Mouse (Mus musculus) kidney, embryonic 15.5 days (tissue): ENCODE data around the gene Wdr63. TPM values are rescaled to one million over a fixed set of nuclear protein-coding genes. Genes with fewer than 3 reads are reported as not detected.
A peak's percentile ranks its signal among the peaks of the same experiment; 100 is the strongest.

Experiments used
- ATAC-seq: fragments of 200-750 bp; cut with Nextera tagmentation; replicated peaks from 2 replicates; pipeline ENCODE4 v1.8.0; 2017; ENCODE audit warnings: moderate TSS enrichment; ENCODE audit not compliant: low FRiP score
- H3K27ac ChIP-seq: fragments of 300-500 bp; sonication (generic); 2 replicates; pipeline ENCODE4 v1.5.1; 2015; ENCODE audit warnings: mild to moderate bottlenecking, inconsistent platforms
- H3K27me3 ChIP-seq: fragments of 300-500 bp; sonication (generic); 2 replicates; pipeline ENCODE4 v1.6.1; 2015; ENCODE audit warnings: inconsistent platforms
- H3K36me3 ChIP-seq: fragments of 300-500 bp; sonication (generic); 2 replicates; pipeline ENCODE4 v1.6.1; 2015; ENCODE audit warnings: inconsistent platforms
- H3K4me1 ChIP-seq: fragments of 300-500 bp; sonication (generic); 2 replicates; pipeline ENCODE4 v1.6.1; 2015; ENCODE audit warnings: inconsistent platforms
- H3K4me2 ChIP-seq: fragments of 300-500 bp; sonication (generic); 2 replicates; pipeline ENCODE4 v1.6.1; 2015; ENCODE audit warnings: moderate library complexity, mild to moderate bottlenecking, inconsistent platforms
- H3K4me3 ChIP-seq: fragments of 300-500 bp; sonication (generic); replicated peaks from 2 replicates; pipeline ENCODE4 v1.5.1; 2015; ENCODE audit warnings: mild to moderate bottlenecking, inconsistent platforms
- H3K9ac ChIP-seq: fragments of 300-500 bp; sonication (generic); 2 replicates; pipeline ENCODE4 v1.6.1; 2015; ENCODE audit warnings: mild to moderate bottlenecking, inconsistent platforms
- H3K9me3 ChIP-seq: fragments of 300-500 bp; sonication (generic); replicated peaks from 2 replicates; pipeline ENCODE4 v1.6.1; 2016; ENCODE audit warnings: inconsistent platforms
- WGBS: fragments of 180-500 bp; shearing (Covaris S2); methylation state at CpG from one replicate; pipeline ENCODE4 v1.1.7; 2015; ENCODE audit warnings: mixed read lengths; 5-methylcytosine and 5-hydroxymethylcytosine counted together
- polyA plus RNA-seq: library from polyadenylated mRNA; unstranded; fragments of >200 nt; fragmentation: Nextera tagmentation; extraction: Ambion mirVana; gene quantifications from 2 replicates; pipeline ENCODE4 v1.2.1, GENCODE M21; 2015

Gene Wdr63
- polyA plus RNA-seq, 1 experiment from 2014 or later: 0.16 TPM

GRCm38 (mm10) chr3:146090988-146091657, 16.8 kb downstream of the Wdr63 start:
- no peak overlapping the region for H3K9ac ChIP-seq
- 91% methylated on average over 13 of the region's 13 CpGs for WGBS
- H3K4me1 ChIP-seq: no peaks in the 10 kb centered on the region
- H3K27me3 ChIP-seq: no peaks in the 10 kb centered on the region
- no peak overlapping the region for H3K4me3 ChIP-seq
- ATAC-seq: no peak
- no peak overlapping the region for H3K27ac ChIP-seq
- no peaks in the 10 kb centered on the region for H3K36me3 ChIP-seq
- no peak overlapping the region for H3K4me2 ChIP-seq
- H3K9me3 ChIP-seq: no peaks in the 10 kb centered on the region

GRCm38 (mm10) chr3:146080241-146080640, 27.7 kb downstream of the Wdr63 start:
- Histone ChIP-seq H3K9ac (no peak overlapping the region), H3K4me1 (no peaks in the 10 kb centered on the region), H3K27me3 (no peaks in the 10 kb centered on the region), H3K36me3 (no peaks in the 10 kb centered on the region), H3K27ac (no peak overlapping the region), H3K4me3 (no peak overlapping the region), H3K4me2 (no peak overlapping the region), H3K9me3 (no peaks in the 10 kb centered on the region; the same call in 1 of the 2 replicates)
- no peak for ATAC-seq
- WGBS: 93% methylated on average over 12 of the region's 12 CpGs

- Histone ChIP-seq H3K27me3 (no peaks in the 10 kb centered on the region), H3K4me3 (no peak overlapping the region), H3K4me1 (no peaks in the 10 kb centered on the region), H3K27ac (no peak overlapping the region), H3K36me3 (no peaks in the 10 kb centered on the region), H3K9me3 (no peaks in the 10 kb centered on the region), H3K9ac (no peak overlapping the region), H3K4me2 (no peak overlapping the region)
- 75% methylated on average over 7 of the region's 7 CpGs for WGBS
- no peak for ATAC-seq
Measured at GRCm38 (mm10) chr3:146072780-146073179, 35.1 kb downstream of the Wdr63 start.

- Histone ChIP-seq H3K27ac (no peak overlapping the region), H3K4me1 (no peaks in the 10 kb centered on the region), H3K9ac (no peak overlapping the region), H3K36me3 (no peaks in the 10 kb centered on the region), H3K27me3 (no peaks in the 10 kb centered on the region), H3K9me3 (no peaks in the 10 kb centered on the region), H3K4me3 (no peak overlapping the region), H3K4me2 (no peak overlapping the region)
- WGBS: 58% methylated on average over 4 of the region's 4 CpGs
- no peak for ATAC-seq
Measured at GRCm38 (mm10) chr3:146069276-146069675, 38.7 kb downstream of the Wdr63 start.

- Histone ChIP-seq H3K4me1 (no peaks in the 10 kb centered on the region), H3K4me3 (no peak overlapping the region), H3K36me3 (no peaks in the 10 kb centered on the region), H3K27me3 (no peaks in the 10 kb centered on the region), H3K9ac (no peak overlapping the region), H3K4me2 (no peak overlapping the region), H3K9me3 (no peaks in the 10 kb centered on the region), H3K27ac (no peak overlapping the region)
- no peak for ATAC-seq
- 85% methylated on average over 11 of the region's 11 CpGs for WGBS
Measured at GRCm38 (mm10) chr3:146063146-146063545, 44.8 kb downstream of the Wdr63 start.

GRCm38 (mm10) chr3:146059356-146059926, 48.5 kb downstream of the Wdr63 start:
- no peak overlapping the region for H3K4me2 ChIP-seq
- no peak overlapping the region for H3K4me3 ChIP-seq
- ATAC-seq: no peak
- H3K27me3 ChIP-seq: 0 out of 2 replicates have a peak, but pooled peaks cover 9% of the 10 kb centered on the region
- H3K4me1 ChIP-seq: no peaks in the 10 kb centered on the region
- H3K36me3 ChIP-seq: no peaks in the 10 kb centered on the region
- no peaks in the 10 kb centered on the region for H3K9me3 ChIP-seq
- no peak overlapping the region for H3K27ac ChIP-seq
- WGBS: 72% methylated on average over 15 of the region's 15 CpGs
- no peak overlapping the region for H3K9ac ChIP-seq

- no peak overlapping the region for H3K4me3 ChIP-seq
- H3K4me1 ChIP-seq: no peaks in the 10 kb centered on the region
- no peak overlapping the region for H3K27ac ChIP-seq
- no peak overlapping the region for H3K4me2 ChIP-seq
- 0 out of 2 replicates have a peak, but pooled peaks cover 9% of the 10 kb centered on the region for H3K27me3 ChIP-seq
- H3K36me3 ChIP-seq: no peaks in the 10 kb centered on the region
- H3K9me3 ChIP-seq: no peaks in the 10 kb centered on the region
- 0 out of 2 replicates have a peak, but pooled peaks have one; percentile 22 for ATAC-seq
- 19% methylated on average over 4 of the region's 4 CpGs for whole genome bisulfite sequencing
- H3K9ac ChIP-seq: no peak overlapping the region
Measured at GRCm38 (mm10) chr3:146058263-146058662, 49.7 kb downstream of the Wdr63 start.

- ATAC-seq: no peak
Measured at GRCm38 (mm10) chr3:146057131-146057530, 50.8 kb downstream of the Wdr63 start.

GRCm38 (mm10) chr3:146053873-146054272, 54.1 kb downstream of the Wdr63 start:
- WGBS: 83% methylated on average over 2 of the region's 2 CpGs
- no peak overlapping the region for H3K4me3 ChIP-seq

More at GRCm38 (mm10) chr3:146057131-146057530, 50.8 kb downstream of the Wdr63 start:
- no peak overlapping the region for H3K4me3 ChIP-seq
- 67% methylated on average over 7 of the region's 7 CpGs for WGBS
- H3K27me3 ChIP-seq: 0 out of 2 replicates have a peak, but pooled peaks cover 9% of the 10 kb centered on the region
- H3K36me3 ChIP-seq: no peaks in the 10 kb centered on the region
- no peak overlapping the region for H3K9ac ChIP-seq
- H3K4me1 ChIP-seq: no peaks in the 10 kb centered on the region
- no peak overlapping the region for H3K4me2 ChIP-seq
- H3K27ac ChIP-seq: no peak overlapping the region
- H3K9me3 ChIP-seq: no peaks in the 10 kb centered on the region

GRCm38 (mm10) chr3:146053082-146053814, 54.7 kb downstream of the Wdr63 start:
- Histone ChIP-seq H3K36me3 (no peaks in the 10 kb centered on the region), H3K27me3 (0 out of 2 replicates have a peak, but pooled peaks cover 9% of the 10 kb centered on the region)
- 74% methylated on average over 6 of the region's 6 CpGs for WGBS

More at GRCm38 (mm10) chr3:146053873-146054272, 54.1 kb downstream of the Wdr63 start:
- H3K9ac ChIP-seq: no peak overlapping the region
- no peak for ATAC-seq
- no peak overlapping the region for H3K27ac ChIP-seq
- no peaks in the 10 kb centered on the region for H3K36me3 ChIP-seq
- peaks cover 17% of the 10 kb centered on the region; the same call in 1 of the 2 replicates for H3K4me1 ChIP-seq
- no peak overlapping the region for H3K4me2 ChIP-seq
- no peaks in the 10 kb centered on the region for H3K9me3 ChIP-seq
- H3K27me3 ChIP-seq: 0 out of 2 replicates have a peak, but pooled peaks cover 9% of the 10 kb centered on the region

GRCm38 (mm10) chr3:146051277-146052007, 56.5 kb downstream of the Wdr63 start:
- Histone ChIP-seq H3K27me3 (0 out of 2 replicates have a peak, but pooled peaks cover under 1% of the 10 kb centered on the region), H3K9ac (no peak overlapping the region), H3K4me2 (no peak overlapping the region), H3K27ac (no peak overlapping the region), H3K9me3 (no peaks in the 10 kb centered on the region), H3K36me3 (no peaks in the 10 kb centered on the region), H3K4me1 (peaks cover 29% of the 10 kb centered on the region), H3K4me3 (no peak overlapping the region)
- WGBS: 55% methylated on average over 11 of the region's 11 CpGs
- no peak for ATAC-seq

More at GRCm38 (mm10) chr3:146053082-146053814, 54.7 kb downstream of the Wdr63 start:
- H3K4me3 ChIP-seq: no peak overlapping the region
- ATAC-seq: no peak
- no peaks in the 10 kb centered on the region for H3K9me3 ChIP-seq
- H3K4me1 ChIP-seq: peaks cover 18% of the 10 kb centered on the region
- H3K4me2 ChIP-seq: no peak overlapping the region
- no peak overlapping the region for H3K9ac ChIP-seq
- no peak overlapping the region for H3K27ac ChIP-seq
